Mouse (Mus musculus) gastrocnemius, postnatal 4 days (tissue): Measurements from ENCODE around the gene Hip1r. TPM values are rescaled to one million over a fixed set of nuclear protein-coding genes. Genes with fewer than 3 reads are reported as not detected.

Experiments
- DNase-seq, 2 experiments: peaks; one replicate each; pipeline ENCODE4 v3.0.0; 2021 to 2022; ENCODE audit warnings: low spot score in 2 of 2, mixed read lengths in 2 of 2
- total RNA-seq, 2 experiments: library from RNA; stranded (reverse); gene quantifications; 2 replicates each; pipeline ENCODE4 v1.2.3; 2021

Hip1r gene
- total RNA-seq, 2 experiments from 2014 or later, result 5.5 to 6.6 TPM

DNA sequence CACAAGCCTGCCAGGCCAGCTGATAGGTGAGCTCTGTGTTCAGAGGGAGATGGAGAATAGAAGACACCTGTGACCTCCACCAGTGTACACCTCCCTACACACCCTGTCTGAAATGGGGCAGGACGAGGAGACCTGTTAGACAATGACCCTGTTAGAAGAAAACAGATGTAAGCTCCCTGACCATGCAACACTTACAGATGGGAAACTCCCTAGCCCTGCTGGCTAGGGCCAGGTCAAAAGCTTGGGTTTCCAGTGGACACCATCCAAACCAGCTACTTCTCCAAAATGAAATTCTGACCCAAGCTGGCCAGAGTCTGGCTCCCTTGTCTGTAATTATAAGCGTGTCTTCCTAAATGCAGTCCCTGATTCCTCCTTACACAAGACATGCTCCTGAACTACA lies 42.3 kb downstream of the Hip1r start:
- DNase-seq, result no peak

DNA sequence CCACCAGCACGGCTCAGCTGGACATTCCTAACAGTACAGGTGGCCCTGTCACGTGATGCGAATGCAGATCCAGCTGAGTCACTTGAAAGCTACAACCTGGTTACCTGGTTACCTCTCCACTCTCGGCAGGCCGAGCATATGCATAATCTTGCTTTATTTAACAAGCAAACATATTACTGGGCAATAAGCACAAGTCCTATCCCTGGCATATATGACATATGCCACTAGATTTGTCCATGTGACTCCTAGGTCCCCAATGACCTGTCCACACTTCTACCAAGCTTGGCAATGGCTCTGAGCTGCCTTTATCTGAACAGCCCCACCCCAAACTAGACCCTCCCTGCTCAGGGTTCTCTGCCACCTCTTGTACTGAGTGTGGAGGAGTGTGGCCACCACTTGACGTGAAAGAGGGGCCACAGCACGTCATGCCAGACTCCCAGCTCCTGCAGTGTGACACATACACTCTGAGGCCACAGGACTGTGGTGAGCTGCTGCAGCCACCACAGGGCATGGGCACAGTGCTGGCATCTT lies 42.9 kb downstream of the Hip1r start:
- no peak for DNase-seq

GRCm38 (mm10) chr5:124017941-124018340 lies 44.5 kb downstream of the Hip1r start:
- DNase-seq, result no peak

DNA sequence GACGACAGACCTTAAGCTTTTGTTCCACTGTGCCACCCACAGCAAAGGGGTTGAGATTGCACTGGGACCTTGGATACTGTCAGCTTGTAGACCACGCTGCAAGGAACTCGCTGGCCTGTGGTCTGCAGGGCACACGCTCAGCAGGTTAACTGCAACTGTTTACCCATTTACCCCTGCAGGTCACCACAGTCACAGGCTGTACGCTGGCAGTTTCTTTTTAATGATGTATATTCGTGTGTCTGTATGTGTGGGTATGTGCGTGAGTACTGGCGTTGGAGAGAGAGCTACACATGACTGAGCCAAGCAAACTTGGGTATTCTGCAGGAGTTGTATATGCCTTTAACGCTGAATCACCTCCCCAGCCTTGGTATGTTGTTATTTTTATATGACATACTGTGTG lies 45.2 kb downstream of the Hip1r start:
- no peak for DNase-seq

GRCm38 (mm10) chr5:124019348-124020216 lies 46.2 kb downstream of the Hip1r start:
- DNase-seq, result no peak

DNA sequence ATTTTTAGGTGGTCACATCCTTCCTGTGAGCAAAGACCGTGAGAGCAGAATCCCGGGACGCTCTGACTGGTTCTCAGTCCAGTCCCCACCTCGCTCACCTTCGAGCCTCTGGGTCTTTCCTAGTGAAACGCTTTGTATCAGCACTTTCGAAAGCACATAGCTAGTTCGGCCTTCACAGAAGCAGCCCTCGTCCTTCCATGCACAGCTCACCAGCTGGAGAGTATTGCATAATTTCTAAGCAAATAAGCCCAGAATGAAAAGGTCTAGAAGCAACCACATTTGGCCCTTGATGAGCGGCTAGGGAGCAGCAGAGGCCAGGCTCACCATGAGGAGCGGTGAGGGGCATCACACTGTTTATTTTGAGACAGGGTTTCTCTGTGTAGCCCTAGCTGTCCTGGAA lies 47.7 kb downstream of the Hip1r start:
- DNase-seq, result no peak

DNA sequence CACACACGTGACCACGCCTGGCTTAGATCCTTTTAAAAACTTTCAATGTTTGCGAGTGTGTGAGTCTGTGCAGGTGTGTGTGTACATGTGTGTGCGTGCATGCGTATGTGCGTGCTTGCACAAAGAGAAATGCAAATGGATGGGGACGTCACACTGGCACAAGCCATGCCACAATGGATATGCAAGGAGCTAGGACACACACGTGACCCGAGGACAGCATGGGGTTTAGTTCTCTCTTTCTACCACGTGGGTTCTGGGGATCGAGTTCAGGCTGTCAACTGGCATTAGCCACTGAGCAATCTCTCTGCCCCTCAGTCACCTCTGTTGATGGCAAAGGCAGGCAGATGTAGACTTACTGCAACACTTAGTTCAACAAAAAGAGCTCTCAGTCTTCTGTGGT lies 48.3 kb downstream of the Hip1r start:
- no peak for DNase-seq

DNA sequence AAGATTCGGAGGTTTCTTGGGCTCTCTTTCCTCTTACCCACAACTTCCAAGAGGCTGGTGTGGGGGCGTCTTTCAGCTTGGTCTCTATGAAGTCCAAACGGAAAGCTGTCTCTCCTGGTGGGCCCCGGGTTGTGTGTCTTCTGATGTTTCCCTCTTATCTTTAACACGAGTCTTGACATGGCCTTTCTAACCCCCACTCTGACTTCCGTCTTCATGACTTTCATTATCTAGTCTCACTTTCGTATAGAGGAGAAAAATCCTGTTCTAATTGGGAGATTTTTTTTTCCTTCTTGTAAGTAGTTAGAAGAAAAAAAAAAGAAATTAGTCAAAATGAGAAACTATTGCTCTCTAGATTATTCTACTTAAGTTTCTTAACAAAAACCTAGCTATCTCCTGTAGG lies 48.9 kb downstream of the Hip1r start:
- DNase-seq, result no peak

DNA sequence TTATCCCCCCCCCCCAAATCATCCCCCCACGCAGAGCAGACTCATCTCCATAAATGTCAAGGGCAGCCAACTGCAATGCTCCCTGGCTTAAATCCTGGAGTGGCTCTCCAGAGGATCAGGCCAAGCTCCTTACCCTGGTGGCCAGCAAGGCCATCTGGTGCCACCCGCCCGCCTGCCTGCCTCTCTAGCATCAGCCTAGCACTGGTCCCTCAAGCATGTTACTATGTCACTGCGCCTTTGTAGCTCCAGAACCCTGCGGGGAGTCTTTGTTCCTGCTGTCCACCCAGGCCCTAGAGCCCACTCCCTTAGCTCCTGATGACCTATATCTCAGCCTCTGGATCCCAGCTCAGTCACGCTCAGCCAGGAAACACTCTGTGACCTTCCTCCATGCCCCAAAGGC lies 51.2 kb downstream of the Hip1r start:
- DNase-seq, result no peak

DNA sequence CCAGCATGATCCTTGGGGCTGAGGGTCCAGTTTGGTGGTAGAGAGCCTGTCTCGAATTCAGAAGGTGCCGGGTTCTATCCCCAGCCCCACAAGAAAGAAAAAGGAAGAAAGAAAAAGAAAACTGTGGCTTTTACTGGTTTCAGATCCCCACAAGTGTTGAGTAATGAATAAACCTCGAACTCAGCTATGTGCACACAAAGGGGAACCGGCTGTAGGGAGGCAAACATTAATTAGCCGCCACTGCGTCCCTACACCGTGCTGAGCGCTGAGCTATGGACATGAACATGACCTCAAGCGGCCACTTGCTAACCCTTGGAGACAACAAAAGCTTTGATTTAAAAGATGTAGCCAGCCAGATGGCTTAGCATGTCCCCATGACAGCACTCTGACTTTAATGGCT lies 51.7 kb downstream of the Hip1r start:
- no peak for DNase-seq

DNA sequence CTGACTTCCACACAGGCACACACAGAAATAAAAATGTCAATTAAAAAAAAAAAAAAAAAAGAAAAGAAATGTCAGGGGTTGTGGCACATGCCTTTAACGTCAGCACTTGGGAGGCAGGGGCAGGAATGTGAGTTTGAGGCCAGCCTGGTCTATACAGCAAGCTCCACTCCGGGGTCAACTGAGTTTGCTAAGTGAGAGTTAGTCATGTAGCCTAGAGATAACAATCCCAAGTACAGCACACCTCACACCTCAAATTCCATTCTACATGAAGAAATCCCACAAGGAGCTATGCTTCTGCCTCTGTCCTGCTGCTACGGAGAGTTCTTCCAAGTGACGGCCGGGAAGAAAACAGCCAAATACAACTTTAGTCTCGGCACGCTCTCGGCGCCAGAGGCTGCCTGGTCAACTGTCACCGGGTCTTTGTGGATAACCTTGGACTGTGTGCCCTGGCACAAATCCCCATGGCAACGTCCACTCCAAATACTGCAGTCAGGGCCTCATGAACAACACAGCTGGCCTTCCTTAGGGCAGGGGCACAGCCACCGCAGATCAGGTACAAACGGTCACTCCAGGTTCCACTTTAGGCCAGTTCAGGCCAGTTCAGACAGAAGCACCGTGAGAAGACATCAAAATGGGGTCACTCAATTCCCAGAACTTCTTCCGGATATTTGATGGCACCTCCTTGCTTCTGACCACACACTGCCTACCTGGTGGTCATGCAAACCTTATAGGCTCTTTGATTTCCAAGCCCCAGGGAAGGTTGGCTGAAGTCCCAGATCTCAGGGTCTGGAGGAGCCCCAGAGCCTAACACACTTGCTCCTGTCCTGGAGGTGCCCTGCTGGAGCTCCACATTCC lies 52.4 kb downstream of the Hip1r start:
- no peak for DNase-seq

DNA sequence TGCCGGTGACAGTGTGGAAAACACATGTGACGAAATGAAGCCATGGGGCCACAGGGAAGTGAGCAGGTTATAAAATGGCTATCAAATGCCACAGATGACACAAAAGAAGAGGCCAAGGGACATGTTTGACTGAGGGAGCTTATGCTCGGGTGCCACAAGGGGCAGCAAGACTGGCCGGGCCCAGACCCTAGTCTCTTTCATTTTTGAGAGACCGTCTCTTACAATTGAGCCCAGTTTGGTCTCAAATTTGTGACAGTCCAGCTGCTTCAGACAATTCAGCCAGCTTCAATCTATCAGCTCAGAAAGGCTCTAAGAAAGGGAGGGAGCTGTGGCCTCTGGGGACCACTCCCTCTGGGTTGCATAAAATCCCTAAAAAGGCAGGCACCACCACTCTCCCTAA lies 53.1 kb downstream of the Hip1r start:
- no peak for DNase-seq

- DNase-seq, result no peak
Observed at GRCm38 (mm10) chr5:124027702-124028470, 54.5 kb downstream of the Hip1r start.

GRCm38 (mm10) chr5:124028680-124029079 lies 55.3 kb downstream of the Hip1r start:
- DNase-seq, result no peak

- DNase-seq, result no peak
Observed at GRCm38 (mm10) chr5:124029220-124030035, 56.0 kb downstream of the Hip1r start.

DNA sequence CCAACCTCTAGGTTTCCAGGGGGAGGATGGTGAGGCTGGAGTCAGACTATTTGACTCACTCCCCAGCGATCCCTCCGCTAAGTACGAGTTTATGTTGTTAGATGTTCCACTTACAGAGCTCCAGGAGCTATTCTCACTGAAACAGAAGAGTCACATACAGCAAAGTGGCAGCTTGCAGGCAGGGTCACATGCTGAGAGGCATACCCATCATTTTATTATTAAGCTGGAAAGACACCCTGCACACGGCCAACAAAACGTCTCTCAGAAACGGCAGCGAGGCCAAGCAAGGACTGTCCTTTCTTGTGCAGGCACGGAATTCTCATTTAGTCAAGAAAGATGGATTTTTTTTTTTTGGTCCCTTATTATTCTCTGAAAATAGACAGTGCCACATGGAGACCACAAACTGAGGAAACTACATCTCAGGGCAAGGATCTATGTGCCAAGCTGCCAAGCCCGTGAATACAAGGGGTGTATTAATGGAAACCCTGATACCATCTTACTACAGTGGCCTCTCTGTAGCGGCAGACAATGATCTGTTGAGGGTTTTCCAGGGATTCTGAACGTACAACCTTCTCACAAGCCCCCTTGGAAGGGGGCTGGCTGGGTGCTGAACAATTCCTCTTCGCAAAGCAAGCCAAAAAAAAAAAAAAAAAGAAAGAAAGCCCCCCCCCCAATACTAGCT lies 57.1 kb downstream of the Hip1r start:
- no peak for DNase-seq

DNA sequence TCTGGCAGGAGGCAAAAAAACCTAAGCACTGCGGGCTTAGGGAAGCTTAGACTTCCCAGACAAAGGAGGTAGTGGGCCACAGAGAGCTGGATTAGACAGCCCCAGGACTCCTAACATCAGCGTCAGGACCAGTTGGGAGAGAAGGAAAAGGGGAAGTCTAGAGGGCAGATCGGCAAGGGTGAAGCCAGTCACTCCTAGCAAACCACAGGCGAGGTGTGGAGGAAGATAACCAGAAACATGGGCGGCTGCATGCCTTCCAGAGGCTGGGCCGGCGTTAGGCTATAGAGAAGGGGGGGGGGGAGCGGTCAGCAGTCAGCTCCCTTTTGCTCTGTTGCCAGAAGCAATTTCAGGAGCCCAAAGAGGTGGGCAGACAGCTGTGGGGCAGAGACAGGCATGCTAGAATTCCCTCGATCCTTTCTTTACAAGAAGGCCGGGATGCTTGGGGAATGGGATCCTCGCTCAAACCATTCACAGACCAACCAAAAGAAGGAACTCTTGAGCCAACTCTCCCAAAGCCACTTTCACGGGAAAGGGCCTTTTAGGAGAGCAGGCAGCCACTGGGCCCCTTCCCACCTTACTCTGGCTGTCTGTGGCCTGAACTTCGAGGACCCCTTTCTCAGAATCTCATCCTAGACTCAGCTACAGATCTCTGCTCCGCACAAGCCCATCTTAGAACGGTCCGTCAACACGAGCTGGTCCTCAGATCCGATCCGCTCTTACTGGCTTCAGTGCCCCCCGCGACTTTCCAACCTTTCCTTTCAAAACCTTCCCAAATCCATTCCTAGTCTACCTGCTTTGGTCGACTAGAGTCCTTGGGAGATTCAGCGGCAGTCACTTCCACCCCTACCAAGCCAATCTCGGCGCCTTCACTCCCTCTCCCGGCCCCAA lies 57.9 kb downstream of the Hip1r start:
- DNase-seq, result no peak

DNA sequence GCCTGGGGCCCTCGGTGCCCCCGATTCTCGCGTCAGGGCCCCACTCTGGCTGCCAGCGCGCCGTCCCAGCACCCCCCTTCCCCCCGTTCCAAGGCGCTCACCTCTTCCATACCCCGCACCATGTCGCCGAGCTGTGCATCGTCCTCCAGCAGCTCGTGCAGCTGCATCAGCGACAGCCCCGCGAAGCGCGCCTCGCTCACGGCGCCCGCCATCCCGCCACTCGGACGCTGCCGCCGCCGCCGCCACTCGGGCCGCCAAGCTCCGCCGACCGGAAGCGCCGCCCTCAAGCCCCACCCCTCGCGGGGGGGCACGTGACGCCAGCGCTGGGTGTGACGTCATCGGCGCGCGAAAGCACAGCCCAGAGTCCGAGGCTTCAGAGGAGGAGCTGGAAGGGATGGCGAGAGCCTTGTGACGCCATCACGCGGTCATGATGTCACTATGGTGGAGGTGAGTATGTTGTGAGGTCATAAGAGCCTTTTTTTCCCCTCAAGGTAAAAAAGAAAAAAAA lies 58.6 kb downstream of the Hip1r start, which contains the start of gene Vps37b:
Gene Vps37b (minus strand): TSS at position 270 of the 508 bp plus-strand sequence.
- peak; percentile 82 to 89 for DNase-seq
